Mouse (Mus musculus) megakaryocyte, embryonic 14.5 days (primary cell): ENCODE results near the gene Cul4a.

Source experiments
- FLI1 ChIP-seq: IDR thresholded peaks from 2 replicates; pipeline ENCODE4 v1.6.1; 2012; ENCODE audit warnings: low read length, inconsistent platforms, mixed read lengths
- GATA1 ChIP-seq: IDR thresholded peaks from 3 replicates; pipeline ENCODE4 v1.6.1; 2012; ENCODE audit warnings: mixed read lengths, low read length, inconsistent platforms, borderline replicate concordance

DNA sequence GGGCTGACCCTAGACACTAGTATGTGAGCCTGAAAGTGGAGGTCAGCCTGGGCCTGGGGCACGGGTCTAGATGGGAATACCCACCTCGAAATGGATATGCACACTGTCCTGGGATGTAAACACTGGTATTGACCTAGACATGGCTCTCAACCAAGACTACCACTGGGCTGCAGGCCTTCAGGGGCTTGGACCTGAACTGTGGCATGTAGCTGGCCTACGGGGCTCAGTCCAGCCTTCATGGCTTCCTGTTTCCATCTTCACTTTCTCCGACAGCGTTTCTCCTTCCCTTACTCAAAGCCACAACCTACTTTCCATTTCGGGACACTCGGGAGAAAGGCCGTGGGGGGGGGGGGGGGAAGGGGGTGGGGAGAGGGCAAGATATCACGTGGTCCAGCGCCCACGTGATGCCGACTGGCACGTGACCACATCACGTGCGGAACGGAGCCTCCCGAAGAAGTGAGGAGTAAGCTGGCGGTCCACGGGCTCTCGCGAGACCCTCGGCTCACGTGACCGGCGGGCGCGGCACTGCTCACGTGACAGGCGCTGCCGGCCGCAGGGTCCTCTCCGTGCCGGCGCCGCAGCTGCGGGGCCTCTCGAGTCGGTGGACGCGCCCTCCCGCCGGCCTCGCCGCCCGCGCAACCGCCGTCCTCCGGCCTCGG, 53.4 kb downstream of the Cul4a start, which contains the start of gene Lamp1:
- TF ChIP-seq GATA1 (no peak), FLI1 (no peak)
